Mouse (Mus musculus): ENCODE data around the gene Tomm20.

- TF ChIP-seq GATA1 (IDR thresholded peaks at IDR 0.05; ENCODE audit: low read length): no peak
- TF ChIP-seq TAL1 (IDR thresholded peaks at IDR 0.05; ENCODE audit: low read length): no peak
Measured at GRCm38 (mm10) chr8:126949527-126949926, 3.9 kb upstream of the Tomm20 start.

All from erythroblast, embryonic 14.5 days (primary cell).